Mouse (Mus musculus) heart, adult 2 months (tissue): Measurements from ENCODE around the gene Dok5.

Experiments
- CTCF ChIP-seq: fragments of 200-600 bp; IDR thresholded peaks from 2 replicates; pipeline ENCODE4 v1.8.1; 2022; ENCODE audit warnings: antibody characterized with exemption, mild to moderate bottlenecking, moderate library complexity
- EP300 ChIP-seq: fragments of 200-500 bp; IDR thresholded peaks from 2 replicates; pipeline ENCODE4 v1.6.1; 2011; ENCODE audit warnings: low read depth, low read length, control low read depth; ENCODE audit not compliant: insufficient read depth
- POLR2A ChIP-seq: fragments of 200-500 bp; IDR thresholded peaks from 2 replicates; pipeline ENCODE4 v1.6.1; 2011; ENCODE audit warnings: mild to moderate bottlenecking, low read depth, low read length, control low read depth; ENCODE audit not compliant: insufficient read depth

GRCm38 (mm10) chr2:170756667-170757066, 25.1 kb downstream of the Dok5 start:
- TF ChIP-seq CTCF (no peak), POLR2A (no peak), EP300 (no peak)
